24 mouse cellular contexts compared by ENCODE assay signal in genomic region chr9:83865165-83865564, GRCm38 (mm10). TPM values are rescaled to one million over a fixed set of nuclear protein-coding genes. Genes with fewer than 3 reads are reported as not detected.
DNase-seq lines count a peak whose midpoint lies in the region; ATAC-seq and TF ChIP-seq lines count a peak whose summit lies in the region.
"Had no signal": no experiment of that assay in that cellular context is flagged by ENCODE, and none has a peak within 500 bp of the region (broad histone marks: within the 10 kb centered on the region; RNA-seq: fewer than 3 reads in every experiment).

No protein-coding gene starts in this region.

- peaks cover 14 to 17% of the 10 kb centered on the region in 2 experiments for H3K4me1 ChIP-seq in liver, embryonic 14.5 days (replicated peaks; ENCODE audit: control insufficient read depth in 2 of 2, insufficient read depth in 2 of 2, low read length in 1 of 2)
- H3K4me1 ChIP-seq: forebrain, embryonic 10.5 days; forebrain, embryonic 15.5 days; megakaryocyte, embryonic 14.5 days; midbrain, embryonic 13.5 days; neural tube, embryonic 13.5 days; stomach, embryonic 15.5 days had no signal

- no peak for TF ChIP-seq EP300 in liver, embryonic 14.5 days (IDR thresholded peaks at IDR 0.05; ENCODE audit: low read depth)

- no peaks in the 10 kb centered on the region for H3K9me3 ChIP-seq in liver, embryonic 14.5 days (ENCODE audit: control insufficient read depth, low read length)
- H3K9me3 ChIP-seq: forebrain, embryonic 10.5 days; forebrain, embryonic 15.5 days; megakaryocyte, embryonic 14.5 days; midbrain, embryonic 13.5 days; neural tube, embryonic 13.5 days; stomach, embryonic 15.5 days had no signal

- no peak overlapping the region for H3K27ac ChIP-seq in liver, embryonic 14.5 days
- H3K27ac ChIP-seq: forebrain, embryonic 10.5 days; forebrain, embryonic 15.5 days; heart, adult 2 months; kidney, postnatal 0 days; midbrain, embryonic 13.5 days; neural tube, embryonic 13.5 days; stomach, embryonic 15.5 days had no signal

- ATAC-seq in erythroid progenitor cell, adult 5-6 weeks (replicated peaks; ENCODE audit: low FRiP score, poor library complexity, severe bottlenecking) = peak; percentile 78
- peak; percentile 94 for ATAC-seq in liver, embryonic 14.5 days (ENCODE audit: insufficient read depth)
- peak; percentile 97 for ATAC-seq in megakaryocyte-erythroid progenitor cell, adult 5-6 weeks (replicated peaks; ENCODE audit: low FRiP score, low TSS enrichment, poor library complexity, severe bottlenecking)
- ATAC-seq: forebrain, embryonic 15.5 days; hindbrain, embryonic 16.5 days; midbrain, embryonic 13.5 days had no signal

- no peak for TF ChIP-seq CTCF in liver, embryonic 14.5 days (IDR thresholded peaks at IDR 0.05; ENCODE audit: low read depth)

- H3K36me3 ChIP-seq in liver, embryonic 14.5 days (replicated peaks; ENCODE audit: control insufficient read depth, insufficient read depth, low read depth) = peaks cover 30% of the 10 kb centered on the region

- peak; percentile 15 for DNase-seq in MEL-GATA-1-ER (ENCODE audit: extremely low read depth, low read depth)
- peak; percentile 33 to 45 (median 38) for DNase-seq in liver, embryonic 14.5 days (ENCODE audit: low read depth in 3 of 3, low spot score in 3 of 3)
- DNase-seq in urinary bladder, adult 2 months (ENCODE audit: low spot score) = no peak
- no peak for DNase-seq in urinary bladder, postnatal 10 days (ENCODE audit: low spot score)
- DNase-seq in frontal cortex, postnatal 25 days (ENCODE audit: low spot score in 2 of 2) = no peak
- DNase-seq: adrenal gland, postnatal 36 days; cerebellum, adult 8-10 months; cerebellum, postnatal 36 days; heart, adult 2 months; heart, postnatal 14 days; kidney, adult 2 months; kidney, postnatal 4 days; lung, postnatal 36 days had no signal

- 44% methylated on average over 4 of the region's 4 CpGs for WGBS in liver, embryonic 14.5 days (ENCODE audit: insufficient replicate concordance)

- no peak overlapping the region for H3K4me3 ChIP-seq in liver, embryonic 14.5 days (ENCODE audit: insufficient read depth in 1 of 2, low read depth in 2 of 2, low read length in 2 of 2)
- H3K4me3 ChIP-seq: forebrain, embryonic 10.5 days; forebrain, embryonic 15.5 days; heart, adult 2 months; megakaryocyte, embryonic 14.5 days; midbrain, embryonic 13.5 days; neural tube, embryonic 13.5 days; stomach, embryonic 15.5 days had no signal

- peak overlapping the region; percentile 37 for H3K4me2 ChIP-seq in liver, embryonic 14.5 days (ENCODE audit: low read depth)
- H3K4me2 ChIP-seq: forebrain, embryonic 15.5 days; midbrain, embryonic 13.5 days; neural tube, embryonic 13.5 days; stomach, embryonic 15.5 days had no signal

- H3K27me3 ChIP-seq in liver, embryonic 14.5 days (ENCODE audit: control insufficient read depth, insufficient read depth, low read length) = no peaks in the 10 kb centered on the region
- H3K27me3 ChIP-seq: forebrain, embryonic 15.5 days; megakaryocyte, embryonic 14.5 days; midbrain, embryonic 13.5 days; neural tube, embryonic 13.5 days; stomach, embryonic 15.5 days had no signal

- H3K9ac ChIP-seq in liver, embryonic 14.5 days (replicated peaks) = no peak overlapping the region
- H3K9ac ChIP-seq: forebrain, embryonic 15.5 days; midbrain, embryonic 13.5 days; neural tube, embryonic 13.5 days; stomach, embryonic 15.5 days had no signal

RNA-seq across cellular contexts. Expression of gene Ttk, which starts 30.7 kb away (rescaled TPM):
- 64.9 and 65.8 TPM in 2 replicates for total RNA-seq in erythroid progenitor cell, adult 5-6 weeks (2015; ENCODE audit: low replicate concordance)
- 79.8 and 84.0 TPM in 2 replicates for total RNA-seq in erythroid progenitor cell, adult 5-6 weeks (2017; ENCODE audit: low replicate concordance)
- polyA plus RNA-seq in liver, embryonic 14.5 days (2012; rRNA removed) = 5.8 and 10.3 TPM in 2 replicates
- 17.9 and 18.9 TPM in 2 replicates for polyA plus RNA-seq in liver, embryonic 14.5 days (2014; fragmentation: Nextera tagmentation; extraction: Ambion mirVana)
- 27.4 and 37.6 TPM in 2 replicates for total RNA-seq in megakaryocyte-erythroid progenitor cell, adult 5-6 weeks (2014; fragmentation: Nextera tagmentation)
- total RNA-seq in megakaryocyte-erythroid progenitor cell, adult 5-6 weeks (2017) = 37.7 and 46.8 TPM in 2 replicates
- polyA plus RNA-seq in urinary bladder, adult 2 months (2012; rRNA removed) = 0.57 and 0.65 TPM in 2 replicates
- polyA plus RNA-seq: liver, adult 2 months had no signal

RNA-seq across cellular contexts. Expression of gene Elovl4, which starts 59.1 kb away (rescaled TPM):
- total RNA-seq in erythroid progenitor cell, adult 5-6 weeks (2015; ENCODE audit: low replicate concordance) = not detected in 2 replicates
- total RNA-seq in erythroid progenitor cell, adult 5-6 weeks (2017; ENCODE audit: low replicate concordance) = not detected in 2 replicates
- polyA plus RNA-seq in liver, embryonic 14.5 days (2012; rRNA removed) = 0.02 and 0.08 TPM in 2 replicates
- 0.04 and 0.15 TPM in 2 replicates for polyA plus RNA-seq in liver, embryonic 14.5 days (2014; fragmentation: Nextera tagmentation; extraction: Ambion mirVana)
- total RNA-seq in megakaryocyte-erythroid progenitor cell, adult 5-6 weeks (2014; fragmentation: Nextera tagmentation) = not detected in 2 replicates
- total RNA-seq in megakaryocyte-erythroid progenitor cell, adult 5-6 weeks (2017) = 0.23 TPM in 1 of 2 replicates, not detected in the other
- polyA plus RNA-seq in urinary bladder, adult 2 months (2012; rRNA removed) = 8.9 and 9.0 TPM in 2 replicates
- total RNA-seq: liver, adult 2 months had no signal
- polyA plus RNA-seq: liver, adult 2 months had no signal

RNA-seq across cellular contexts. Expression of gene Bckdhb, which starts 59.8 kb away (rescaled TPM):
- total RNA-seq in erythroid progenitor cell, adult 5-6 weeks (2015; ENCODE audit: low replicate concordance) = 5.0 TPM in 1 of 2 replicates, not detected in the other
- not detected in 2 replicates for total RNA-seq in erythroid progenitor cell, adult 5-6 weeks (2017; ENCODE audit: low replicate concordance)
- 8.2 and 14.1 TPM in 2 replicates for polyA plus RNA-seq in liver, embryonic 14.5 days (2012; rRNA removed)
- polyA plus RNA-seq in liver, embryonic 14.5 days (2014; fragmentation: Nextera tagmentation; extraction: Ambion mirVana) = 23.1 and 24.1 TPM in 2 replicates
- total RNA-seq in megakaryocyte-erythroid progenitor cell, adult 5-6 weeks (2014; fragmentation: Nextera tagmentation) = 20.0 and 40.7 TPM in 2 replicates
- total RNA-seq in megakaryocyte-erythroid progenitor cell, adult 5-6 weeks (2017) = 12.2 and 13.8 TPM in 2 replicates
- polyA plus RNA-seq in urinary bladder, adult 2 months (2012; rRNA removed) = 44.2 and 51.1 TPM in 2 replicates

Comparison
In these comparisons a context has a peak if more than half of its experiments do, and no peak if none do; other contexts are left out.
1. DNase-seq: peak in MEL-GATA-1-ER (single experiment) and liver, embryonic 14.5 days (3 of 3); none in urinary bladder, adult 2 months (single experiment), urinary bladder, postnatal 10 days (single experiment) and frontal cortex, postnatal 25 days (0 of 2).
2. Peak in every context shown above with its lines, with median percentiles within 50 percentile points of each other: ATAC-seq.